Mouse (Mus musculus) heart, postnatal 0 days (tissue): ENCODE results near the gene Gm20458.

Source experiments
- CTCF ChIP-seq: IDR thresholded peaks from 2 replicates; pipeline ENCODE4 v1.5.1; 2016; ENCODE audit warnings: antibody characterized with exemption, control low read depth, low read depth
- EP300 ChIP-seq: IDR thresholded peaks from 2 replicates; pipeline ENCODE4 v1.6.1; 2016; ENCODE audit warnings: antibody characterized with exemption, low read depth

DNA sequence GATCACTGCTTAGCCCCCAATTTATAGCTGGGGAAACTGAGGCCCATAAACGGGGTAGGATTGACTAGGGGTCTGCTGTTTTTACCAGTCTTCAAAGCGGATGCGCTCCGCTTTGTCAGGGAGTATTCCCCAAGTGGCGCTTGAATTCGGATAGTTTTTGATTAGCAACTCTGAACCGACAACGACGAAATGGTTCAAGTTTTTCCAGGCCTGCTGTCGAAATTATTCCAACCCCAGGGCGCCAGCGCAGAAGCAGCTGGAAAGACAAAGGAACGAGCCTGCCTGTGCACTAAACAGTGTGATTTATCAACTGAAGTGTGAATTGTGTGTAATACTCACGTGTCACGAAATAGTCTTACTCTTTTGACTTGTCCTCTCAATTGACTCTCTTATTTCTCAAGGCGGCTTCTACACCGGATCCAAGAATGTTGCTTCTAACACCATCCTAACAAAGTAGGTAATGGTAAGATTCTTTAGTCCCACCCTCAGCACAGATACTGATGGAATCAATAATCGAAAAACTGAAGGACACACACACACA lies 17.2 kb upstream of the Gm20458 start, which contains the start of gene Sdc4:
- TF ChIP-seq CTCF (no peak), EP300 (no peak)
